Mouse (Mus musculus): ENCODE data around the gene Rbfox2. TPM values are rescaled to one million over a fixed set of nuclear protein-coding genes. Genes with fewer than 3 reads are reported as not detected.

Gene Rbfox2
- total RNA-seq, 1 experiment from 2014 or later, result 51.4 TPM

DNA sequence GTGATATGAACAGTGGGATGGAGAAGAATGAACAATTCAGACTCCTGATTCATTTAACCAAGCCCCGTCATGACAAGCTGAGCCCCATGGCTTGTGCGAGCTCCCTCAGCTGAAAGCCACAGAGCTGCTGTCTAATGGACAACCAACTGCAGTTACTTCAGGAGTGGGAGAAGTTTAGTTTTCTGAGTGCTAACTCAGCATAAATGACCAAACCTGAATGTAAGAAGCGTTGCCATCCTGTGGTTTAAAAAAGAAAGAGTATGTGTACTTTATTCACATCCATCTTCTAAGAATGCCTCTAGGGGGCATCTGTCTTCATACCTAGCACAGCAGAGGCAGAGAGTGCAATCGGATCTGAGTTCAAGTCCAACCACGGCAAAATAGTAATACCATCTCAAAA lies 35.5 kb downstream of the Rbfox2 start:
- no peak for DNase-seq

DNA sequence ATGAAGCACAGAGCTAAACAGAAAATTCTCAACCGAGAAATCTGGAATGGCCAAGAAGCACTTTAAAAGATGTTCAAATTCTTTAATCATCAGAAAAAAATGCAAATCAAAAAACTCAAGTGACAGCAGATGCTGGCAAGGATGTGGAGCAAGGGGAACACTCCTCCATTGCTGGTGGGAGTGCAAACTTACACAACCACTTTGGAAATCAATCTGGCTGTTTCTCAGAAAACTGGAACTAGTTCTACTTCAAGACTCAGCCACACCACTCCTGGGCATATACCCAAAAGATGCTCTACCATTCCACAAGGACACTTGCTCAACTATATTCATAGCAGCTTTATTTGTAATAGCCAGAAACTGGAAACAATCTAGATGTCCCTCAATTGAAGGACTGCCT lies 37.3 kb downstream of the Rbfox2 start:
- DNase-seq, result peak; percentile 35

DNA sequence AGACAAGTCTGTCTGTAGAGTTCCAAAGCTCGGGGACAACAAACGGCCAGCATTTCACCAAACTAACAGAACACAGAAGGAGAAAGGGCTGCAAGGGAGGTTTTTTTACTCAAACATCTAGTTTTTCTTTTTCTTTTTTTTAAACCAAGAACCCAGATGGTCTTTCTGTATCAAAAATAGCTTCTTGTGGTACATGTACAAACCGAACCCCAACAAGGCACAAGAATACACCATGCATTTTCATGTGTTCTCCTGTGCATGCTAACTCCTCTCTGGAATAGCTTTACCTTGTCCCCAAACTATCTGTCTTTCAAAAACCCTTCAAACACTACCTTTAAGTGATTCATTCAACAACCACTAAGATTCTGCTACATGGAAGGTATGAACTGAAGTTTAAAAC lies 38.4 kb downstream of the Rbfox2 start:
- DNase-seq, result no peak

DNA sequence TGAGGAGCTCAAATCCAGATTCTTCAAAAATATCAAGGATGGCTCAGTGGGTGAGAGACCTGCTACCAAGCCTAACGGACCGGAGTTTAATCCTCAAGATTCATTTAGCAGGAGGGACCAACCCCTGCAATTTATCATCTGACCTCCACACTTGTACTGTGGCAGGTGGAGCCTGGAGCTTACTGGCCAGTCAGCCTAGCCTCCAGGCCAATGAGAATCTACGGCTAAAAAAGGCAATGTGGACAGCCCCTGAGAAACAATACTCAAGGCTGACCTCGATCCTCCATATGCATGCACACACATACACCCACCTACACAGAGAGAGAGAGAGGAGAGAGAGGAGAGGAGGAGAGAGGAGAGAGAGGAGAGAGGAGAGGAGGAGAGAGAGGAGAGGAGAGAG lies 41.5 kb downstream of the Rbfox2 start:
- no peak for DNase-seq

- no peak for DNase-seq
Measured at GRCm38 (mm10) chr15:77264314-77264713, 42.5 kb downstream of the Rbfox2 start.

- no peak for DNase-seq
Measured at GRCm38 (mm10) chr15:77262782-77263181, 44.0 kb downstream of the Rbfox2 start.

DNA sequence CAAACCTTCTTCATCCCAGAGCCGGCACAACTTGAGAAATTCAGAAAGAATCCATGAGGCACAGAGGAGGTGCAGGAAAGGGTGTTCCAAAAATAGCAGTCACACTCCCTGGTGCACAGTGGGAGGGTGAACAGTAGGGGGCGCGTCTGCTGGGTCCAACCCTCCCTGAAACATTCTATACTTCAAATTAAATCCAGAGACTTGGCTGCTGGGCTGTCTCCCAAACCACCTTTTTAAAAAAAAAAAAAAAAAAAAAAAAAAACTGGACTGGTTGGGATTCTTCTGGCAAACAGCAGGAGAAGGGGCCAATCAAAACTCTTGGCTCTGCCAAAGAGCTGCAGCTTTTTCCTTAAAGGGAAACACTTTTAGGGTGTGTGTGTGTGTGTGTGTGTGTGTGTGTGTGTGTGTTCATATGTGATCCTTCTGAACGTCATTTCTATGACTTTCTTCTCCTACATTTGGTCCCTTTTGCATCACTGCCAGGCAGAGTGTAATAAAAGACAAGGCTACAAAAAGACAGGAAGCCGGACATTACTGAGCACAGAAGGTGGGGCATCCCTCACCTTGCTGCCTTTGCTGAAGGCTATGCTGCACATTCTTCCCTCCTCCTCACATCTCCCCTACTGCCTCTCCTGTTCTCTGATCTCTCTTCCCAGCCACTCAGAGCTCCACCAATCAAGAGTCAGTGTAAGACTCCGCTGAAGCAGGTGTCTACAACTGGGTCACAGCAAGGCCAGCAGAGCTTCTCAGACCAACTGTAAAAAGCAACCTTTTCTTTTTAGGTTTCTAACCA lies 49.2 kb downstream of the Rbfox2 start:
- DNase-seq, result peak; percentile 75

DNA sequence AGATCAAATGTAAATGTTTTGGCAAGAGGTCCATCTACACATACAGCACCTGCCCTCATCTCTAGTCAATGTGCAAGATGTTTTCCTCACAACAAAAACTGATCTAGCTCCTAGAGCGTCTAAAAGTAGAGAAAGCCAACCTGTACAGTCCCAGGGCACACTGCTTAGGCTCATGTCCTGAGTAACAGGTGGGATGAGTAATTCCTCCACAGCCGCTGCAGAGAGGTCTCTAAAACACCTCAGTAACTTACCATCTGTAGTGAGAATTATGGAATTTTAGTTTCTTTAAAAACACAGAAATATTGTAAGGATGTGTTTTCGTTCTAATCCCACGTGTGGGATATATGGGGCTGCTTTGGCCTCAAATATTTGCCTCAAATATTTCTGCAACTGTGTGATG lies 50.0 kb downstream of the Rbfox2 start:
- no peak for DNase-seq

DNA sequence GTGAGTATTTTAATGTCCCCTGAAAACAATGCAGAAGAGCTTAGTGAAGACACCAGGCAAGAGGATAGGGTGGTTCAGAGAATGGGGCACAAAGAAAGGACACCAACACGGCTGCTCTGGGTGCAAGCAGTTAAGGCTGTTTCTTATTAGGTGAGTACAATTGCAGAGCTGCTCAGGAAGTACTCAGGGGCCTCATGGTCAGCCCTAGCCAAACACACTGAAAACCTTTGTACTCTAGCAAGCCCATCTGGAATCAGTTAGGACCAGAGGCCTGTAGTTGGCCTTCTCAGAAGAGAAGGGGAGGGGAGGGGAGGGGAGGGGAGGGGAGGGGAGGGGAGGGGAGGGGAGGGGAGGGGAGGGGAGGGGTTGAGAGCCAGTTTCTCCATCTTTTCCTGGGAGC lies 52.2 kb downstream of the Rbfox2 start:
- no peak for DNase-seq

DNA sequence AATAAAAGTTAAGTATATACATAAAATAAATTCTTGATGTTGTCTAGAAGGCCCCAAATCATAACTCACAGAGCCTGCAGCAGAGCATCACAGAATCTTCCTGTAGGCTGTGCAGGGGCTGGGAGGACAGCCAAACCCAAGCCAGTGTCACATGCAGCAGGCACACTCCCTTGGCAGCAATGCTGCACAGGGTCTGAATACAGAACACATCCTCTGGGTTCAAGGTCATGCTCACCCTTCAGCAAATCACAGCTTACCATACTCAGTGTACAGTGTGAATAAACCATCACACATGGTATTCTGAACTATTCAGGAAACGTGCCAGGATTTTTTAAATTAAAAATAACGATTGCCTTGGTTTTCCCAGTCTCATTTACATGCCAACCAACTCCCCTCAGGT lies 52.7 kb downstream of the Rbfox2 start:
- peak; percentile 49 for DNase-seq

- DNase-seq, result no peak
Measured at GRCm38 (mm10) chr15:77251706-77252105, 55.1 kb downstream of the Rbfox2 start.

- no peak for DNase-seq
Measured at GRCm38 (mm10) chr15:77250806-77251205, 56.0 kb downstream of the Rbfox2 start.

- no peak for DNase-seq
Measured at GRCm38 (mm10) chr15:77249421-77249820, 57.4 kb downstream of the Rbfox2 start.

DNA sequence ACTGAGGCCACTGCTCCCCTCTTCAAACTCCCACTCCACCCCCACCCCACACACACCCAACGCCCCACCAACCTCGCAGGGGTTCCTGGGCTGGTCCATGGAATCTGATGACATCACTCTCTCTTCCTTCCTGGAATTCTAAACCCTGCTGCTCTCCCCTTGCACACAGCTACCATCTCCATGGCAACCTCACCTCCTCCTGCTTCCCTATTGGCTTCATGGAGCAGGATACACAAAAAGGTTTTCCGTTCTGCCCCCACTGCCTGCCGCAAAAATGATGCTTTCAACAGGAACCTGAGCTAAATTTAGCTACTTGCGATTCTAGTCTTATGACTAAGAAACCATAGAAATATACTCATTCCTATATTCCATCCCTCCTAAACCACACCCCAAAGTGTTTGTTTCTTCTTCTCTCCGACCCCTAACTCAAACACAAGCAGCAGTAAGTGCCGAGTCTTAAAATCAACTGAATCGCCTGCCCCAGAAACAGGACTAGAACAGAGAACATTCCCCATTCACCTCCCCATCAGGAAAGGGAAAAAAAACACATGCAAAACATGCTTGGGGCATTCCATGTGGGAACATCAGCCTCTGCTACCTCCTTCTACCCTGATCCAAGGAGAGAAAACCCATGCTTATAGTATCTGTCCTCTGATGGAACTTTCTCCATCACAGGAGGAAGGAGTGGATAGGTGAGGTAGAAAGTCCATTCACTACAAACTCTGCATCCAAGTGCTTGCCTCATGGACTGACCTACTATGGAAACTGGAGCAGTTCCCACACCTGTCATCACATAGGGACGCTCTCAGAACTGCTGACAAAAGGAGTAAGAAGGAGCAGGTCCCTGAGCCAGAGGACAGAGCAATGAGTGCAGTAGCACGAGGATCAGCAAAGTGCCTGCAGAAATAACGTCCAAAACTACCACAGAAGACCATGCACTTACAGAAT lies 61.1 kb downstream of the Rbfox2 start:
- DNase-seq, result peak; percentile 49

- DNase-seq, result no peak
Measured at GRCm38 (mm10) chr15:77244634-77245033, 62.2 kb downstream of the Rbfox2 start.

DNA sequence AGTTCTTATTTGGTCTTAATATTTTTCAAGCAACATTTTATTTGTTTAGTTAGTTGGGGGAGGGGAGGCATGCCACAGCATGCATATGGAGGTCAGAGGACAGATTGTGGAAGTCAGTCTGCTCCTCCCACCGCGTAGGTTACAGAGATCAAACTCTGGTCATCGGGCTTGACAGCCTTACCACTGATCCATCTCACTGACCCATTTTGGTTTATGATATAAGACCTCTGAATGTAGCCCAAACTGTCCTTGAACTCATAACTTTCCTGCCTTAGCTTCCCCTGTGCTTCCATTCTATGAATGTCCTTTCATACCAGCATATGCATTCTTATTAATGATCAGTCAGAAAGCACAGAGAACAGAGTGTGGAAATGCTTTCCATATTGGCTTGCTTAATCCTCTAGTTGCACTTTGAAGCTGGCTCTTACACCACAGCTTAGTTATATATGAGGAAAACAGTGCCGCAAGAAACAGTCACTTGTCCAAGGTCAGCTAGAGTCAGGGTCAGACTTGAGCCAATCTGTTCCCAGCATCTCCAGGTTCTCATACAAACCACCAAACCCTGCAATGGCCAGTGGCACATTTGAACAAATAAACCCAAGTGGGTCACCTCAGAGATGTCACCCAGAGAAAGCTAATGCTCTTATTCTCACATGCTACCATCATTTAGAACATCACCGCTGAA lies 62.8 kb downstream of the Rbfox2 start:
- peak; percentile 57 for DNase-seq

DNA sequence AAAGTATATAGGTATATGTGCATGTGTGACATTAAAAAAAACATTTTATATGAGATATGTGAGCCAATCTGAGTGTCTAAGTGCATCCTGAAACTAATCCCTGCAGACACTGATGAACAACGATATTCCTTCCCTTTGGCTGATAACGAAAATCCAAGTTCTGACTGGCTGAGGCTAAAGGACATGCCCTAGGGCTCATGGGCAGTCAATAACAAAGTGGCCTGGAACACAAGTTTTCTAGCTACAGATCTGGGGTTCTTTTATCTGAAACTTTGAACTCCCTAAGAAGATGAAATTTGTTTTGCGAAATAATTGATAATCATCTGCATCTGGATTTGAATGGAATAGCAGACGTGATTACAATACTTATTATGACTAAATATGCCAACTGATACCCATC lies 66.2 kb downstream of the Rbfox2 start:
- DNase-seq, result no peak

- no peak for DNase-seq
Measured at GRCm38 (mm10) chr15:77239564-77239963, 67.2 kb downstream of the Rbfox2 start.

DNA sequence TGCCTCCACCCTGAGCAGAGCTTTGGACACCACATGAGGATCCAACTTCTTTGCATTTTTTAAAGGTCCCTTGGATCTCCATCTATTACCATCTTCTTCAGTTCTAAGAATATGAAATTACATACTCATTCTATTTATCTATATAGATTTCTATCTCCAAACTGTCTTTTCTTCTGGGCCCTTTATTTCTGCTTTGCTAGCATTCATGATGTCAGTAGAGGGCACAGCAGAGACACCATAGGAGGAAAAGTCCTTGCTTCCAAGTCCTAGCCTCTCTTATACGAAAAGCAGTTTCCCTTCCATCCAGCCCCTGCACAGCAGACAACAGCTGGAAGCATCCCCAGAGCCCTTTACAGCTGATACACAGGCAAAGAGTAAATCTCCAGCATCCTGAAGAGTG lies 69.1 kb downstream of the Rbfox2 start:
- DNase-seq, result no peak

- DNase-seq, result no peak
Measured at GRCm38 (mm10) chr15:77236055-77236567, 70.7 kb downstream of the Rbfox2 start.

GRCm38 (mm10) chr15:77235551-77235950 lies 71.3 kb downstream of the Rbfox2 start:
- DNase-seq, result no peak

GRCm38 (mm10) chr15:77234296-77234695 lies 72.5 kb downstream of the Rbfox2 start:
- DNase-seq, result no peak

GRCm38 (mm10) chr15:77230144-77230543 lies 76.7 kb downstream of the Rbfox2 start:
- no peak for DNase-seq
